Mouse (Mus musculus): ENCODE results near the gene Pkd2l1.
"Not testable (repeated sequence)": the region's sequence is repeated elsewhere in the genome, so short reads cannot be mapped to it uniquely, and the experiment has no call there.

The Pkd2l1 gene

DNA sequence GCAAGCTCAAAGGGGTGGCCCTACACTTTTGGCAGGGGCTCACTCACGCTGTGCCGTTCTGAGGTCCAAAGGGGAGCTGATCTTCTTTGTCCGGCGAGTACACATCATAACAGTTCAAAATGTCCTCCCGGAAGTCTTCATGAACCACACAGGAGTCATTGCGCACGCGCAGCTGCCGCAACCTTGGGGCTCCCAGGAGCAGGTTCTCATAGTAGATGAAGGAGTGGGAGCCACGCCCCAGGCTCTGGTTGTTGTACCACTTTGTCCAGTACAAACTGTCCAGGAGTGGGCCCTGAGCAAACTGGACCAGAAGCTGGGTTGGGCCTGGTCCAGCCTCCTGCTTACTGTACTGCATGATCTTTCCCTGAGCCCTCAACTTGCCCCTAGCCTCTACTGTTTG, 35.2 kb downstream of the Pkd2l1 start:
- no peak for DNase-seq (ENCODE audit: low spot score)

DNA sequence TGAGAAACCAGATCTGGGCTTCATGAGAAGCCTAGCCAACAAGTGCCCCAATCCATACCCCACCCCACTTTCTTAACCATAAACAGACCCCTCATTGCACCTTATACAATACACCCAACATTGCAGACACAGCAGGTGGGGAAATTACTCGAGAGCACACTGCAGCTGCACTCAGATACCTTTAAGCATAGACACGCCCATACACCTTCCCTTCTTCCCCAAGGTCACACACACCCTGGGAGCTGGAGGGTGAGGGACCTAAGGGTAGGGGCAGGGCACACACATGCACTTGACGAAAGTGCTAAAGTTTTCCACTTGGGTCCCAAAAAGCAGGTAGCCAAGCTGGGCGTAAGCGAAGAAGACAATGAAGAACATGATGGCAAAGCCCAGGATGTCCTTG, 38.5 kb downstream of the Pkd2l1 start:
- DNase-seq (ENCODE audit: low spot score): no peak

DNA sequence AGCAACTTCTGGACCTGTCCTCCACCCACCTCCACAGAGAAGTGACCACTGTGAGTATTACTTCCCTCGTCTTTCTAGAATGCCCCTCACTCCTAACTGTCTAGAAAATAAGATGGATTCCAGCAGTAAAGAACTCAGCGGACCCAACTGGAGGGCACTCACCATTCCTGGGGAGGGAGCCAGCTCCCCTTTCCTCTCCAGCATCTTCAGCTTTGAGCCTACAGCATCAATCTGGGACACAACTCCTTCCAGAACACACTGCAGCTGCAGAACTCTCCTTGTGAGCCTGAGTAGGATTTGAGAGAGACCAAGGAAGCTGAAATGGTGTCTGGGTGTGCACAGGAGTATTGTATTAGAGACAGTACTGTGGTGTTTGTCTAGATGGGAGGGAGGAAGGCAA, 43.3 kb downstream of the Pkd2l1 start:
- DNase-seq (ENCODE audit: low spot score): no peak

DNA sequence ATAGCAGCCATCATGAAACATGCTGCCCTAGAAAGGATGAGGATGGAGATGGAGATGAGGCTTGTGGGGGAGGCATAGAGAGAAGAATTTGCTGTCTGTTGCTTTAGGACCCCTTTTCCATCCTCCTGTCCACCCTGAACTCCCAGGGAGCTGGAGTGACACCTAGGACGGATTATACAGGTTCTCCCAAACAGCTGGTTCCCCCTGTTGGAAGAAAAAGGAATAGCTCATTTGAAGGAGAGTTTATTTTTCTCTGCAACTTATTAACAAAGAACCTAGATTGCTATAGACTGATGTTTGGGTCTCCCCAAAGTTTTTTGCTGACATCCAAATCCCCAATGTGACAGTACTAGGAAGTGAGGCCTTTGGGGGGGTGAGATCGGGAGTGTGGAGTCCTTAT, 43.9 kb downstream of the Pkd2l1 start:
- no peak for DNase-seq (ENCODE audit: low spot score)

DNA sequence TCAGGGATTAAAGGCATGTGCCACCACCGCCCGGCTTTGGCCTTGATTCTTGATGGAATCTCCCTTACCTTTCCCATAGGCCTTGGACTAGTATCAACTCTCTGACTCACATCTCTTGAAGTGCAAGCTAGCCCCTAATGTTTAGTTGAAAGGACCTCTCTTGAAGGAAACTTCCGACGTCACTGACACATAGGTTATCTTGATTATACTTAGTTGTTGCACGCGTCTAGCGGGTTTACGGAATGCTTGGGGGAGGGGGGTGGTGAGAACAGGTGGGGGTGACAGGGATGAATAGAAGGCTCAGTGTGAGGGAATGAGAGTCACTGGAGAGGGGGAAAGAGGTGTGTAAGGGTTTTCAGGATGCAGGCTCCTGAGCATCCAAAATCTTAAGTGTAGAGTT, 45.3 kb downstream of the Pkd2l1 start:
- no peak for DNase-seq (ENCODE audit: low spot score)

DNA sequence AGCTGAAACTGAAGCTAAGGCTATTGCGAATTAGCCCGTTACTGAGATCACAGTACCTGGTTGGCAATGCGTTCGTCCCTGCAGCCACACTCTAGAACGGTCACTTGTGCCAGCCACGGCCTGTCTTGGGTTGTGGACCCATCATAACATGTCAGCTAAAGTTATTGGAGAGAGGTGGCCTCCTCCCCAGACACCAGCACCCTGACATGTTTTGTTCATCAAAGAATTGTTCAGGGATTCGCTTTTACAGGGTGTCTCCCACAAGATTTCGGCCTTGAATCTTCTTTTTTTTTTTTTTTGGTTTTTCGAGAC, 45.7 kb downstream of the Pkd2l1 start:
- DNase-seq (ENCODE audit: low spot score): no peak

DNA sequence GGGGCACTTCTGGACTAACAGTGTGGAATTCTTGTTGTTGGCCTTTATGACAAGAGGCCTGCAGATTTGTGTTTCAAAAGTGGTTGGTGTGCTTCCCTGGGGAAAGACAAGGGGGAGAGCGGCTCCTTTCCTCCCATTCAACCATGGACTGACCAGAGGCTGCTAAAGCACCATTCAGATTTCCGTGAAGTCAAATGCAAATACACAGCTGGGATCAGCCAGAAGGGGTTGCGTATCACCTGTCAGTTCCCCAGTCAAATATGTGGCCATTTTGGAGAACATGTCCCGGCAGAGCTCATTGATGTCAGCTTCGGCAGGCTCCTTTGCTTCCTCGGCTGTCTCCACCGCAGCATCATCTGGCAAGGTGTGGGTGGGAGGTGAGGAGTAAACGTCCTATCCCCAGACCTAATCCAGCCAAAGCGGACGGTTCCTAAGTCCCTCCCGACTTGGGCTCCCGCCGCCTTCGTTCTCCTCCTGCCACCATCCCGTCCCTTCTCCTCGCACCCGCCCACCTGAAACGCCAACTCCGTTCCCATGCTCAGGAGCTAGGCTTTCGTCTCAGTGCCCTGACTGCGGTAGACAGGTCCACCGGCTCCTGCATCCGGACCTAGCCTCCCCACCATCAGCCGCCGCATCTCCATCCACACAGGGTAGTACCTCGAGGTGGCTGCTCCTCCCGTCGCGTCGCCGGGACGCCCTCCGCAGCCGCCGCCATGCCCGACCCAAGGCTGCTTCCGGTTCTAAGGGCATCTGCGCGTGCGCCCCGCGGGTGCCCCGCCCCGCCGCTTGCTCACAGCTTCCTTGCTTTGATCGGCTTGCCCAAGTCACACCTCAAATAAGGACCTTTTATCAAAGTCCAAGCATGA, 46.3 kb downstream of the Pkd2l1 start, which contains the start of gene Bloc1s2:
TSS of gene Bloc1s2 (minus strand) at position 745 of the 866 bp plus-strand sequence.
- DNase-seq (ENCODE audit: low spot score): peak; percentile 80

DNA sequence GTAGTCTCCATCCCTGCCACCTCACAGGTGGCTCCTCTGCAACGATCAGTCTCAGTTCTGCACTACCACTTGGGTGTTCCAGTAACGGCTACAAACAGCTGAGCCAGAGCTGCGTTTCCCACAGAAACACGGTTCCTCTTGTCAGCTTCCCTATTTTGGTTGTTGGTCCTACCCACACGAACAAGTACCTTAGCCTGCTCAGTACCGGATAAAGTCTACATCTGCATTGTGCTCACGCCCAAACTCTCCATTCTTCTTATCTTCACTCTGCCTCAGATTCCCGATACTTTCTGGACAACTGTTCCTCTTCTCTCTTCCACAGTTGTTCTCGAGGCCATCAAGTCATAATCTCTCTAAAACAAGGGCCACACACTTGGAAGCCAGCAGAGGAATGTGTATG, 47.9 kb downstream of the Pkd2l1 start:
- DNase-seq (ENCODE audit: low spot score): no peak

DNA sequence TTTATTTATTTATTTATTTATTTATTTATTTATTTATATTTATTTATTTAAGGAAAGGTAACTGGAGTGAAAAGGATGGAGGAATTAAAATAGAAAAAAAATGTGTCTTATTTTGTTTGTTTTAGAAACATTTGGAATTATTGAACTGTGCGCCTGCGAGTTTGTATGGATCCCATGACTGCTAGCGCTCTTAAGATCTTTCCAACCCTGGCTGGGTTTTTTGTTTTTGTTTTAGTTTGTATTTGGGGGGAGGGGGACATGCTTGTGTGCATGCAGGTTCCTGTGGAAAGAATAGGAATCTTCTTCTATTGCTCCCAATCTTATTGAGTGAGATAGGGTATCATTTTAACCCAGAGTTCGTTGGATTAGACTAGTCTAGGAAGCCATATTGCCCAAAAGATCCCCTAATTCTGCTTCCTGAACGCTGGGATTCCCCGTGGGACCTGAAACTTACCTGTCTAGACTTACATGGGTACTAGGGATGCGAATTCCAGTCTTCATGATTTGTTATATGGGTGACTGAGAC, 56.2 kb downstream of the Pkd2l1 start:
- peak; percentile 5 for DNase-seq (ENCODE audit: low spot score)

DNA sequence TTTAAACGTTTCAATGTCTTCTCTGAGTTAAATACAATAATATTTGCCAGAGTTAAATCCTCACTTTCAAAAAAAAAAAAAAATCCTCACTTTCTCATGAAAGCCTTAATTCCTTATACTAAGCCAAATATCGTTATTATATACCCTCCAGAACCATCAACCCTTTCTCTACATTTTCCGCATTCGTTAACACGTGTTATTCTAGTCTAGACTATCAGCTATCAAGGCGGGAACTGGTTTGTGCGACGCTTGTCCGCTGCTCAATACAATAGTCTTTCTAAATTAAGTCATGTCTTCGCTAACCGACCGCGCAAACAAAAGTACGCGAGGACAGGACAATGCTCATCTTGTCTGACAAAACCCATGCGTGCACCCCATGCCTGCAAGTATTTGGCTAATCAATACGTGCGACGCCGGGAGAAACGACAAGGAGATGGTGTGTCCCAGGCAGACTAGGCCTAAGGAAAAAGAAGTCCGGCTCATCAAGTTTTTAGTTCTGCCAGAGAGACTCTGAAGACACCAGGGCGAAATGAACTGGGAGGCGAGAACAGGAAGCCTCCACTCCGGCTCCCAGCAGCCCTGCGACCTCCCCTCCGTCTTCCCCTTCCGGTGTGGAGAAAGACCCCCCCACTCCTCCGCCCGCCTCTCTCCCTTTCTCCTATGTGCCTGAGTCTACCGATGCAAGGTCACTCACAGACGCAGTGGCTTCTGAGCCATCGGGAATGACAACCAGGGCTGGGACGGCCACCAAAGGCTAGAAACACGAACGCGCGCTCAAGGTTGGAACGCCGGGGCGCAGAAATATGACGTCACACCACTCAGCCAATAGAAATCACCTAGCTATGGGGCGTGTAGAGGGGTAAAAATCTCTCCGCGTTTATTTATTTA, 56.9 kb downstream of the Pkd2l1 start, which contains the start of gene Cwf19l1:
TSS of gene Cwf19l1 (minus strand) at position 805 of the 888 bp plus-strand sequence.
- DNase-seq (ENCODE audit: low spot score): peak; percentile 89

DNA sequence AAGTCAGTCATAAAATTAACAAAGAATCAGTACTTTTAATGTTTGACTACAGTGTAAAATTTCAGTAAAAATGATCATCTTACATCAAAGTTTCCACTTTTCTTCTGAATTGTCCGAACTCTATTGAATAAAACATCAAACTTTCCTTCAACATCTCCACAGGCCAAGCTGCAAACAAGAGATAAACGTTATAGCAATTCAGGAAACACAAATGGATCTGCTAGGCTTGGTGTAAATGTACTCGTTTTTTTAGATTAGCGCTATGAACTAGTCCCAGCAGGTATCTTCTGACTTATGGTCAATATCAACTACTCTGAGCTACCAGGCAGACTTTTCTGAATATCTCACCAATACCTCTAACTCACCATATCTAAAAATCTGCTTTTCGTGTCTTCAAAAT, 59.3 kb downstream of the Pkd2l1 start:
- DNase-seq (ENCODE audit: low spot score): no peak

DNA sequence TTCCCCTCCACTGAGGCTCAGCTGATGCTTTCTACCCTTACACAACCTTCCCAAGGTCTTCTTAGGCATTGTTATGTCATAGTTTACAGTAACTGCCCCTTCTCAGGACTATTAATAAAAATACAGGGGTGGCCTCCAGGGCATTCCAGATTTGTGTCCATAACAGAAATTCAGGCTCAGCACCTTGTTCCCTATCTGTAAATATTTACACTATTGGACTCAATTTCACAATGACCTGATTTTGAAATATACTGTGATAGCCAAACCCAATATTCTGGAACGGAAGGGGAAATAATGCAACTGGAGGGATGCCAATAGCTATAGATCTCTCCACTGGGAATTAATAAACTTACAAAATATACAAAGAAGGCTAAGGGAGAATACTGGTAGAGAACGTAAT, 63.7 kb downstream of the Pkd2l1 start:
- DNase-seq (ENCODE audit: low spot score): no peak

DNA sequence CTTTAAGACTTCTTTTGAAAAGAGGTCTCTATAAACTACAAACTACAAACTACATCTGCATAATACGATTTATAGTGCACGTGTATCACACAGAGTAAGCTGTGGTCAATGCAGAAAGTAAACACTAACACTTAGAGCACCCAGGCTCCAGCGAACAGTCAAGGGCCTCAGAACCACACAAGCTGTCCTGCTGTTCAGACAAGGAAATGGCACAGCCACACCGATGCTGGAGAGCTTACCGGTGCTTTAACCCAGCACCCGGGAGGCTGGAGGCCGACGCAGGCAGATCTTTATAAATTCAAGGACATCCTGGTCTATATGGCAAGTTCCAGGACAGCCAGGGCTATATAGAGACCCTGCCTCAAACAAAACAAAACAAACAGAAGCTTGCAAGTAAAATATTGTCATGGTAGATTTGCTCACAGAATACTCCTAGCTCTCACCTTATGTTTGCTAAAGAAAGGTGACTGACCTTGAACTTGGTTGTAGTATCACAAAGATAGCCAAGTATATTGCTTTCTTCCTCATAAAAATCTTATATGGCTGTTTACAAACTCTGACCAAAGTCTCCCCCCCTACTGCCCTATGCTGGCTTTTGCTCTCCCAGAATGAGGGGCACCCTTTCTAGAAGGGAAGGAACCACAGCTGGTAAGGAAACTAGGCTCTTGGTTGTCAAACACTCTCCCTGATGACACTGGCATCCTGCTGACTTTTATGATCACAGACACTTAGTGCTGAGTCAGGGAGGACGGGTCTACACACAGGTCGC, 64.3 kb downstream of the Pkd2l1 start:
- no peak for DNase-seq (ENCODE audit: low spot score)

DNA sequence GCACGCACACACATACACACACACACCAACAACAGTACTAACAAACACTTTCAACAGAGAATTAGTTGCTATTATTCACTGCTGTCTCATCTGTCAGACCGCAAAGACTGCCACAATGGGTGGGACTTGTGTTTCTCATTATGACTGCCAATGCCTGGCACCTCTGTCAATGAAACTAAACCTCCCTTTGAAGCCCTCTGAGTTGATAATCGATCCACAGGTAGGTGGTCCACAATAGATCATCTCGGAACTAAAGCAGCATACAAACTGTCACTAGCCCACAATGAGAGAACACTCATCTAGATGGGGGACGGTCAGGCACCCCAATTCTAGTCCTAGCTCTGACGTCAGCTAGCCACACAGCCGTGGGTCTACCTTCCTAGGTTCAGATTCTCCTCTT, 71.1 kb downstream of the Pkd2l1 start:
- DNase-seq (ENCODE audit: low spot score): no peak

DNA sequence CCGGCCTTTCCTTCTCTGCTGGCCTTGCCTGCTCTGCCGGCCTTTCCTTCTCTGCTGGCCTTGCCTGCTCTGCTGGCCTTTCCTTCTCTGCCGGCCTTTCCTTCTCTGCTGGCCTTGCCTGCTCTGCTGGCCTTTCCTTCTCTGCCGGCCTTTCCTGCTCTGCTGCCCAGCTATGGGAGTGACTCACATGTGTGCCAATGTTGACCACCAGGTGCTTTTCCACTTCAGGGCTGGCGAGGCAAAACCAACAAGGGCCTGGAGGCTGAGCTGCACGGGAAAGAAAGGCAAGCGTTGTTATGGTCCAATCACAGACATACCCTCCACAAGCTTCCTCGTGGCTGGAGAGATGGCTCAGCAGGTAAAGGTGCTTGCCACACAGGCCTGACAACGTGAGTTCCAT, 71.6 kb downstream of the Pkd2l1 start:
- not testable (repeated sequence) for DNase-seq (ENCODE audit: low spot score)

DNA sequence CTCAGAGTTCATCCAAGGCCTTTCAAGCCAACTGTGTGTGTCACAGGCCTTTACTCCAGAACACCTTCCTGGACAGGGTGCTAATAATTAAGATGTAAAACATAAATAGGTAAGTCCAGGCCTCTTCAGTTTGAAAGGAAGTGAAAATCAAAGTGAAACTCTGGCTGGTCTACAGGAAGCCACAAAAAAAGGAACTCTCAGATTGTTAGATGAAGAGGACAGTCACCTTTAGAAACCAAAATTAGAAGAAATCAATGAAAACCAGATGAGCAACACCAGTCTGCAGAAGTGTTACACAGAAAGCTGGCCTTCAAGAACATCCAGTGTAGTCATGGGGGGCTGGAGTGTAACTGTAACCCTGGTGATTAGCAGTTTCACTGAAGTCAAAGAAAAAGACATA, 74.4 kb downstream of the Pkd2l1 start:
- no peak for DNase-seq (ENCODE audit: low spot score)

DNA sequence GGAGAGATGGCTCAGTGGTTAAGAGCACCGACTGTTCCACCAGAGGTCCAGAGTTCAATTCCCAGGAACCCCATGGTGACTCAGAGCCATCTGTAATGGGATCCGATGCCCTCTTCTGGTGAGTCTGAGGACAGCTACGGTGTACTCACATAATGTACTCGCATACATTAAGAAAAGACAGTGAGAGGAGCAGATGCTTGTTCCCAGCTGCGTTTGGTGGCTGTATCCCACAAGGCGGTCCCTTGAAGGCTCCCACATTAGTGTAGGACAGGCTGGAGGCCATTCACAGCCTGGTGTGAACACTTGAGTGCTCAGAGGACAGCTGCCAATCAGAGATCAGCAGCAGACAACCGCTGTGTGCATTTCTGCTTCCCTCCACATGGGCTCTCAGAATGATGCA, 80.5 kb downstream of the Pkd2l1 start:
- peak; percentile 20 for DNase-seq (ENCODE audit: low spot score)

DNA sequence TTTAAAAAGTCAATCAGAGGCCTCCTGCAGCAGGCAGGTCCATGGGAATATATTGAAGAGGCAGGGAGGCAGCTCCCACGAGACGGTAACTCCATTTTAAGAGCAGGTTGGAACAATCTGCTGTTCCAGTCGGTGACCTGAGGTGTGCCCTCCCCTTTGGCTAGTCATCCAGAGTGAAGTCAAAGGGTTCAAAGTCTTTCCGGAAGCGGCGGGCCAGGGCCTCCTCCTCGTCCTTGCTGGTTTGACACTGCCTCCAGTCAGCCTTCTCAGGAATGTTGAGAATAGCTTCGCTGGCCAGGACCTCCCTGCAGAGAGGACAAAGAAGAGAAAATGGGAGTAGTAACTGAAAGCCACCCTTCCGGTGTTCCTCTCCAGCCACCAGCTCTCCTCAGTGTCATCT, 81.9 kb downstream of the Pkd2l1 start:
- peak; percentile 85 for DNase-seq (ENCODE audit: low spot score)

DNA sequence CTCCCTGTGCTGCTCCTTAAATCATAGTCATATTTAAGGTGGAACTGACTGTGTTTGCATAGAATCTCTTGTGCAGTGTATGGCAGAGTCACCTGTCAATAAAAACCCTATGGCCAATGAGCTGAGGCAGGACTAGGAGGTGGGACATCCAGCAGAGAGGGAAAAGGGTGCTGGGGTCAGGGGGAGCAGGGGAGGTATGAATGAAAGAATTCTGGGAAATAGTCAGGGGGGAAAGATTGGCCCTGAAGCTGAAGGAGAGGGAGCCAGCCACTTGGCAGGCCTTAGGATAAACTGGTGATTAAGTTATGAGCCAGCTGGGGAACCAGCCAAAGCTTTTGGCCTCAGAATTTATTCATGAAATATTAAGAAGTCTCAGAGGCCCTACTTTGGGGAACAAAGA, 83.2 kb downstream of the Pkd2l1 start:
- no peak for DNase-seq (ENCODE audit: low spot score)

DNA sequence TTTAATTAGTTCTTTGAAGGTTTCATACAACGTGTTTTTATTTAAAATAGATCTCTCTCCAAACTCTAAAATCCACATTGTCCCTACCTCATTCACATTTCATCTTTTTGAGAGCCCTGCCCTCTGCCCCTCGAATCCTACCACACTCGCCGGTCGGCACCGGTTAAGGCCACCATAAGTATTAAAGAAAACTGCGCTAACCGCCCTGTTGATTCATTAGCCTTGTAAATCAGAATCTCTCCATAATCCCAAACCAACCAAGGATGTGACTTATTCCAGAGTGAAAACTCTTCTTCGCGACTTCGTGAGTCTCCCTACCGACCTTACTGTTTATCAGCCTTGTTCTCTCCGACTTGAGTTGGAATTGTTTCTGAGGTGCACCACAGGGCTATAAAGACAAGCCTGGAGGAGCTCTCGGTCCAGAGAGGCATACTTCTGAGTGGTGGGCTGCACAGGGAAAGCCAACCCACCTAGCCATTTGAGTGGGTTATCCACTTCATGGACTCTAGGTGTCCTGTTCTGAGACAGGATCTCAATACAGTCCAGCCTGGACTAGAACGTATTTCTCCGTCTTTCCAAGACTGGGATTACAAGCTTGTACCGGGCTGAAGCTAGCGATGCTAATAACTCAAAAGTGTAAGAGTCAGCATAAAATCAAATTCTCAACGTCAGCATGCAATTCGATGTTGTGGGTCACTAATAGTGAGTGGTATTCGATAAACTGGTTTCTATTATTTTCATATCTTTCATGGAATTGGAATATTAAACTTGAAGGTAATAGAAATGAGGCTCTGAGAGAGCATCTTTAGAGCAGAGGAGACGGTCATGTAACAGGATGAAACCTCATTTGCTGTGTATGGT, 84.4 kb downstream of the Pkd2l1 start:
- DNase-seq (ENCODE audit: low spot score): no peak
